Mouse (Mus musculus) embryo, embryonic 10.5 days (tissue): ENCODE data around the gene Ppp1r12a.

Source experiments
- DNase-seq: peaks from one replicate; pipeline ENCODE4 v3.0.0-alpha.2; 2015; ENCODE audit warnings: low spot score

The Ppp1r12a gene

DNA sequence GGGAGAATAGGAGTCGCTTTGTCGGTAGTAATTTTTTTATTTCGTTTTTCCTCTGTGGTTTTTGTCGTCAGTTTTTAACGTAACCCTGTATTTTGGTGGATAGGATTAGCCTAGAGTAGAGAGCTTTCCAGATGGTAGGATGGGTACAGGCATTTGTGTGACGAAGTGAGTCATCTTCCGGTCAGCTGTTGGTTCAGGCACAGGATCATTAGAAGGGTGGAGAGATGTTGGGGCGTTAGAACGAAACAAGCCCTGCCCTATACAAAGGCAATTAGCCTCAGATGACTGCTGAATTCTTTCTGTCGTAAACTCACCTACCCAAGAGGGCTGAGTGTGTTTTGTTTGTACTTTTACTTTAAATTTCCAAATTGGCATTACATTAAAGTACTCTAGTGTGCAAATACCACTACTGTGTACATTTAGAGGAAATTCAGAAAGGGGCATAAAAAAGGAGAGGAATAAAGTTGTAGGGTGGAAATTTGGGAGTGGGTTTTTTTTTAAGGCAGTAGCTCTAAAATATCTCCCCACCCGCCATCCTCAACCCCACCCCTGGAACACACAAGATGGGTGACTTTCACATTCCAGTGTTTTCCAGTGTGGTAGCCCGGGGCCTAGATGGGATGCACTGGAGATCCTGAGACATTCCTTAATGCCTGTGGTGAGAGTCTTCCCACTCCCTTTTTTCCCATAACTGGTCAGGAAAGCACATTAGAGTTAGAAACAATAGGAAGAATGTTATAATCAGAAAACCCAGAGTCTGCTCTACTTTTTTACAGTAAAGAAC lies 129.9 kb downstream of the Ppp1r12a start:
- DNase-seq, result no peak

DNA sequence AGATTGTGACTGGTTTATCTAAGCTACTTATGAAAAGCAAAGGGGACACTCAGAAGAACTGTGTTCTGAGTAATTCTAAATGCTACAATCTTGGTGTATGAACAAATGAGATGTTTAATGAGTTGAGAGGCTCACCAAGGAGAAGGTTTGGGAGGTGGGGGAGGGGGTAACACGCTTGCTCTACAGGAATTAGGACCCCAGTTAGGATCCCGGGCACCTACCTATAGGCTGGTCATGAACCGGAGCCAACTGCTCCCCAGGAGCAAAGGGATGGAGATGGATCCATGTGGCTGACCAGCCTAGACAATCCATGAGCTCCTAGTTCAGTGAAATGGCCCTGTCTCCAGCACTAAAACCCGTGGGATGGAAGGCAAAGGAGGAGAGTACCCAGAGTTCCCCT lies 130.7 kb downstream of the Ppp1r12a start:
- DNase-seq, result no peak

DNA sequence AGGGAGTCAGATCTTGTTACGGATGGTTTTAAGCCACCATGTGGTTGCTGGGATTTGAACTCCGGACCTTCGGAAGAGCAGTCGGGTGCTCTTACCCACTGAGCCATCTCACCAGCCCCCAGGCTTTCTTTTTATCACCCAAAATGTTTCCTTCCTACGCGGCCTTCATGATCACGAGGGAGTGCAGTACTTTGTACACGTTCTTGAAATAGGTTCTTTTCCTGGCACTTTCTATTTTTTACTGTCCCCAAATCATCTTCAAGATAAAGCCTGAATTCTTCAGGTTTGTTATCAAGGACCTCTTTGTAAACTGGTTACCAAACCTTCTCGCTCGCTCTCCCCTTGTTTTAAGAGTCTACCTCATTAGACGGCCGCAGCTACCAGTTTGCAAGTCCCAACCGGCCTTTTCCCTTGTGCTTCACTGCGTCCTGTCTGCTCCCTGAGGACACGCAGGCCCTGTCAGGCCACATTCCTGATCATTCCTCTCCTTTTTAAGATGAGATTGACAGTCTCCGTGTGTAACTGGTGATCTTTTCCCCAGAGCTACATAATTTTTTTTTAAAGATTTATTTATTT lies 131.7 kb downstream of the Ppp1r12a start:
- no peak for DNase-seq

DNA sequence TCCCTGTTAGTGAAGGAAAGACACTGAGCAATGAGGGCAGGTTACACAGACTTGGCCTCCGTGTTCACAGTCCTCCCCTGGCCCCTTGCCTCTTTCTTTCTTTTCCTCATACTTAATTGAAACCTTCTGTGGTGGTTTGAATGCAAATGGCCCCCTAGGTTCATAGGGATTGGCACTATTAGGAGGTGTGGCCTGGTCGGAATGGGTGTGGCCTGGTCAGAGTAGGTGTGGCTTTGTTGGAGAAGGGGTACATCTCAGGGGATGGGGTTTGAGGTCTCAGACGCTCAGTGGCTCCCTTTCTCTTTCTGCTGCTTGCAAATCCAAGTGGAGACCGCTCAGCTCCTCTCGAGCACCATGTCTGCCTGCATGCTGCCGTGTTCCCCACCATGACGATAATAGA lies 132.8 kb downstream of the Ppp1r12a start:
- no peak for DNase-seq

DNA sequence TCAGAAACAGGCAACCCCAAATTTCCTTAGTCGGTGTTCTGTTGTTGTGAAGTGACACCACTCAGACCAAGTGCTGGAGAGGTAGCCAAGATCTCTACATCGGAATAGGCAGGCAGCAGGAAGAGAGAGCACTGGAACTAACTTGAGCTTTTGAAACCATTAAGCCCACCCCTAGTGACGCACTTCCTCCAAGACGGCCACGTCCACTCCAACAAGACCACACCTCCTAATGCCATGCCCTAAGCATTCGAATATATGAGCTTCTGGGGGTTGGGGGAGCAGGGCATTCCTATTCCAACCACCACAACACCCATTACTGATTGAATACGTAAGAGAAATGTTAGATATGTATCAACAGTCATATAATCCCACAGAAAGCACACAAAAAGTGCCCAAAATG lies 134.5 kb downstream of the Ppp1r12a start:
- no peak for DNase-seq

DNA sequence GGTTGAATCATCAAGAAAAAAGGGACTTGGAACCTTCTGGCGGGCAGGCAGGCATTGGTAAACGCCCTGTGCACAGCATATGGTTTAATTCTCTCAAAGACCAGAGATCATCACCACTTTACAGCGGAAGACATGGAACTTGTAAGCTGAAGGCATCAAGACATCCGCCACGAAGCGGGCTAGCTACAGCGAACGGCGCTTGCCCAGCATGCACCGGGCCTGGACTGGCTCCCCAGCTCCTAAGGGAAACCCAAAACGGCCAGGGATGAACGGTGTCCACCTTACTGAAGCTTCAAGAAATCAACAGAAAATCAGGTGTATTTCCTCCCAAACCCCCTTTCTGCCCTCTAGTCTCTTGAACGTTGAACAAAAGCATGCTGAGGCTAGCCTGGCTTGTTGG lies 136.3 kb downstream of the Ppp1r12a start:
- DNase-seq, result no peak

DNA sequence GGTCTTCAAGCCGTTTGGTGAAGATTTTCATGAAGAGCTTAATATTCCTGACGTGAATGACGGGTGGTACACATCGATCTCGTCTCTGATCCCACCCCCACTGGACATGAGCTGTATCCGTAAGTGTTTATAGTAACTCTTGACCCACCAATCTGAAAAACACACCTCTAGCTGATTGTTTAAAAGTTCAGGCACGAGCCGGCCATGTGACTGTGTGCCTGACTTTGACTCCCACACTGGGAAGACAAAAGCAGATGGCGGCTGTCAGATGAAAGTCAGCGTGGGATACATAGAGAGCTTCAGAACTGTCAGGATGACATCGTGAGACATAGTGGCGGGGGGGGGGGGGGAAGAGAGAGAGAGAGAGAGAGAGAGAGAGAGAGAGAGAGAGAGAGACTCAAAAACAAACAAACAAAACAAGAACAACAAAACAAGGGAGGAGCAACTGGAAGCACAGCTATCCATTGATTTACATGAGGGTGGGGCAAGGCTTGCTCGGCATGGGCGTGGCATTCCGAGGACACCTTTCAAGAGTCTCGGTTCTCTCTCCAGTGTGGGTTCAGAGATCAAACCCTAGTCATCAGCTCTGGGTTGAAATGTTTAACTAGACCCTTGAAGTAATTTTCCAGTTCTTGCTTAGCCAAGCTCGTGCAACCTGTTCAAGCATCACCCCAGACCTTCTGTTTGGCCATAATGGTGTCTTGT lies 137.0 kb downstream of the Ppp1r12a start:
- DNase-seq, result no peak

DNA sequence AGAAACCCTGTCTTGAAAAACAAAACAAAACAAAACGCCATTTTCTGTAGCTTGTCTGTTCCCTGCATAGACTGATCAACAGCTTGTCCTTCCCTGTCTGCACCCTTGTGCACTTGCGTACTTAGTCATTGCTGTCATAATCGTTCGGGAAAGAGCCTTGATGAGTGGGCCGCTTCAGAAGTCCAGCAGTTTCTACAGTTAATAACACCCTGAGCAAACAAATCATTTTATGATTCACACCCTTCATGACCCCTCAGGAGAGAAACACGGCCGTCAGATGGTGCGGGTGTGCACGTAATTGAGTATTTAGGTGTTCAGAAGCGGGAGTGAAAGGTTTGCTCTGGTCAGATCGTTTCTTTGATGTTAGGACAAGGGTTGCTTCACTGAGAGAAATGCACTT lies 137.8 kb downstream of the Ppp1r12a start:
- DNase-seq, result no peak

DNA sequence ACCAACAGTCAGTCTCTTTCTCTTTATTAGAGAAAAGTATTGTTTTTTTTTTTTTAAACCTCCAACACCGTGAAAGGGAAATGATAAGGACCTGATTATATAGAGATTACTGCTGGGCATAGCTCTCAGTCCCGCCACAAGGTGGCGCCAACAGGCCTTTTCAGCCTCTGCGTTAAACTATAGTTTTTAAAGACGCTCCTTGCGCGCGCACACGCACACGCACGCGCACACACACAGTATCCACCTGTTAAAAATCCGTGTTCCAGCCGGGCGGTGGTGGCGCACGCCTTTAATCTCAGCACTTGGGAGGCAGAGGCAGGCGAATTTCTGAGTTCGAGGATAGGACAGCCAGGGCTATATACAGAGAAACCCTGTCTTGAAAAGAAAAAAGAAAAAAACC lies 138.8 kb downstream of the Ppp1r12a start:
- peak; percentile 87 for DNase-seq

DNA sequence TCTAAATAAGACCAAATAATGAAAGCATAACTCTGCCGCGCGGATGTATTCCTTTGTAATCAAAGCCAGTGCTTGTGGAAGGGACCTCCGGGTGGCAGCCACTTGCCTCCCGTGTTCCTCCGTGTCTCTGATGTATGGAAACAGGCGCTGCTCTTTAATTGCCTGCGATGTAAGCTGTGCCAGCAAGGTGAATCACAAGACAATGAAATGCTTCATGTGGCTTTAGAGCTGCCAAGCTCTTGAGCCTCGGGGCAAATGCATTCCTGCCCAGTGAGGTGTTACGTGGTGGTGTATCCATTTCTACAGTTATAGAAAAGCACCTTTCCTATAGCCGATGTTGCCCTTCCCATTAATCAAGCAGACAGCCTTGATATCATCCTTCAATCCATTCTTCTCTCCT lies 145.8 kb downstream of the Ppp1r12a start:
- no peak for DNase-seq

DNA sequence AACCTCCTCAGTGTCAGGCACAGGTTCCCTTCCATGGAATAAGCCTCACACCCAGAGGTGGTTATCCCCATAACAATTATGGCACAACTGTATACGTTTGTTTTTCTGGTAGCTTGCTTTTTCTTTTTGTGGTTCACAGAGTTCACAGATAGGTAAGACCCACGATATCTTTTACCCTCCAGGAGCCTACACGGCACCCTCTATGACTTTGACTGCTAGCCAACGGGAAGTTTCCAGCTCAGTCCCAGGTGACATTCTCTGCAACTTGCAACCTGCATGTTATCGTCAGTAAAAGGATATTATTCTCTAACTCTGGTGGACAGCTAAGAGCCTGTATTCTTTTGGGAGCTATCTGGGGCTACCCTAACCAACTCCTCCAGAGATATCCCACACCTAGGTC lies 148.2 kb downstream of the Ppp1r12a start:
- DNase-seq, result no peak

DNA sequence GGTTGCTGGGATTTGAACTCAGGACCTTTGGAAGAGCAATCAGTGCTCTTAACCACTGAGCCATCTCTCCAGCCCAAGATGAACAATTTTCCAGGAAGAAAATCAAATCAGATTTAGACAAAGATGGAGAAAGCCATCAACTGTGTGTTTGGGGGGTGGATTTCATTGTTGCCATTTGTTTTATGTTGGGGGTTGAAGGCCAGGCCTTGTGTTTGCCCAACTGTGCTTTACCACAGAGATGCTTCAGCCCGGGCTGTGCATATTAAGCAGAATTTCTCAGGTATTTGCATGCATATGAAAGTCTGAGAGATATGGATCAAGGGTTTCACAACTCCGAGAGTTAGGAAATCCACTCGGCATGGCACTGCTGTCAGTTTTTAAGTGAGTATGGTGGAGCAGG lies 149.4 kb downstream of the Ppp1r12a start:
- DNase-seq, result no peak

DNA sequence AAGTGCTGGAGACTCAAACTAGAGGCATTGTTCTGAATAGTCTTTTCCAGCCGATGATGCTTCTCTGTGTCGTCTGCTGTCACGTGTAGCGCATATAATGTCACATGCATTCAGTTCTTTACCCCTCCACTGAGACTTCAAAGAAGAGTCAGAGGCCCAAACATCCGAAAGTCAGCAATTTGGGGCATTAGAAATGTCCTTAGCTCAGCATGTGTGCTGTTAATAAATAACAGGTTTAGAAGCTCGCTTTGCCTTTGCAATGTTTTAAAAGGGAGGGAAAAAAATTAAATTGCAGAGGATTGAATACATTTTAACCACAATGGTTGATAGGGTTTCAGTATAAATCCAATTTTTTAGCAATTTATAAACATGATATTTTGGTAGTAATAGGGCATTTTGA lies 151.9 kb downstream of the Ppp1r12a start:
- DNase-seq, result no peak

DNA sequence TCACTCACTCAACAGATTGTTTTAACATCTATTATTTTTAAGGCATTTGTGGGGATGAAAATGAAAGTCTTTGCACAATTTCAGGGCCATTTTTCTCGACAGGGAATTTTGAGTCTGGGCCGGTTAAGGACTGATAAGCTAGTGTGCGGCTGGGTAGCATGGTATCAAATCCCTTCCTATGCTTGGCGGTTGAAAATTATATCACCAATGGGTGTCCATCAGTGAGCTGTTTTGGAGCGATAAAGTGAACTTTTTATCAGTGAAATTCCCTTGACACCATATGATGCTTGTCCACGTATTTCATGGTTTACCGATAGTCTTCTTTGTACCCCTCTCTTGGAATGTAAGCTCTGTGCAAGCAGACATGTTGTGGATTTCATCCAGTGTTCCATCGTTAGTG lies 152.4 kb downstream of the Ppp1r12a start:
- DNase-seq, result no peak

DNA sequence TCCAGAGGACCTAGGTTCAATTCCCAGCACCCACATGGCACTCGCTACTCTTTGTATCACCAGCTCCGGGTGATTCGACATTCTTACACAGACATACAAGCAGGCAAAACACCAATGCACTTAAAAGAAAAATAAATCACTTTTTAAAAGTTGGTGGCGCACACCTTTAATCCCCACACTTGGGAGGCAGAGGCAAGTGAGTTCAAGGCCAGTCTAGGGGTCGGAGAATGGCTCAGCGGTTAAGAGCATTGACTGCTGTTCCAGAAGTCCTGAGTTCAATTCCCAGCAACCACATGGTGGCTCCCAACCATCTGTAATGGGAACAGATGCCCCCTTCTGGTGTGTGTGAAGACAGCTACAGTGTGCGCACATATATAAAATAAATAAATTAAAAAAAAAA lies 153.2 kb downstream of the Ppp1r12a start:
- no peak for DNase-seq

DNA sequence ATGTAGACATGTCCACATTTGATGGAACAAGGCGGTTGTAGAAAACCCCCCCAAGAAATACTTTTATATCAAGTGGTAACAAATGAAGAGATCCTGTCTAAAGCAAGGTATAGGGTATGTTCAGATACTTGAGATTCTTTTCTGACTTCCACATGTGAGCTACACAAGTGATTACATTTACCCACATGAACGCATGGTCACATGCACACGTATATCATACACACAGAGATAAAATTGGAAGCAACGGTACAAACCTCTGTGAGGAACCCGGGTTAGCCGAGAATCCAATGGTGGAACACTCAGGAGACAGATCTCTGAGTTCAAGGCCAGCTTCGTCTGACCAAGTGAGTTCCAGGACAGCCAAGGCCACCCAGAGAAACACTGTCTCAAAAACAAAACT lies 166.4 kb downstream of the Ppp1r12a start:
- DNase-seq, result no peak

DNA sequence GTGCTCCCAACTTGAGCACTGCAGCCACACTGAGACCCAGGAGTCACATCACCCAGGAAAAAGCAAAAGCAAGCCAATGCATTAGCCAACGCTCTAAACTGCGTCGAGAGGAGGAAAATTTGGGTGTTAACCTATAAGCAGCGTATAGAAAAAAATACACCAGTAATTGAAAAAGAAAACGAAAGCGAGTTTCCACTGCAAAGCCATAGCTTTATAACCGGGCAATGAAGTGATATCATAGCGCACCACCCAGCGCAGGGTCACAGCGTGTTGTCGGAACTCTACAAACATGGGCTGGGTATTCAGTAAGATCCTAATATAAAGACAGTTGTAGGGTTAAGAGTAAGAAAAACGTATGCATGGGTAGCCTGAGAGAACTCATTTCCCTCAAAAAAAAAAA lies 167.0 kb downstream of the Ppp1r12a start:
- no peak for DNase-seq

DNA sequence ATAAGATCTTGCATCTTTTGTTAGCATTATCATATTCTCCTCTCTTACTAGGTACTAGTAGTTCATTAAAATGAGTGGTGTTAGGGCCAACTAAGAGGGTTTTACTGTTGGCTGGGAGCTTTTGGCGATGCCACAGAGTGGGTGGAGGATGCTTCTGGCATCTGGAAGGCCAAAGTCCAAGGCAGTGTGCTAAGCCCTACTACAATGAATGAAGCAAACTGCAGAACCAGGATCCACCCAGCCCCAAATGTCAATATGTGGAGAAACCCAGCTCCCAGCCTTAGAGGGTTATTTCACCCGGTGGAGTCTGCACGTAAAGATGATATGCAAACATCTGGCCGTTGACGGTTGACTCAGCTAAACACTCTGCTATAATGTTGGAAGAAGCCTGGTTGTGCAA lies 167.8 kb downstream of the Ppp1r12a start:
- no peak for DNase-seq

DNA sequence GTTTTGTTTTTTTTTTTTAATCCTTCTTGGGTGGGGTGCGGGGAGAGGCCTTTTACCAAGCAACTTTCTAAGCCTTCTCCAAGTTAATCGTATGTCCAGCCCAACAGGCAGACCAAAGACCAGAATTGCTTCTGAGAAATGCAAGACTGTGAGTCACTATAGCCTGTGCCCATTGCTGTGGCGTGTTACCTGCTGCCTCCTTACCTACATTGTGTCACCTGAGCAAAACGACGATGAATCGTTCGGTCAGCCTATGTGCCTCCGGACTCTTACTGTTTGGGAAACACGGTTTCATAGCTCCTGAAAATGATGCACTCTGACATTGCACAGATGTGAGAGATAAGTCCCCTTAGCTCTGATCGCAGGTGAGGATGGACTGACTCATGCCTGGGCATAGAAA lies 169.0 kb downstream of the Ppp1r12a start:
- DNase-seq, result peak; percentile 5

DNA sequence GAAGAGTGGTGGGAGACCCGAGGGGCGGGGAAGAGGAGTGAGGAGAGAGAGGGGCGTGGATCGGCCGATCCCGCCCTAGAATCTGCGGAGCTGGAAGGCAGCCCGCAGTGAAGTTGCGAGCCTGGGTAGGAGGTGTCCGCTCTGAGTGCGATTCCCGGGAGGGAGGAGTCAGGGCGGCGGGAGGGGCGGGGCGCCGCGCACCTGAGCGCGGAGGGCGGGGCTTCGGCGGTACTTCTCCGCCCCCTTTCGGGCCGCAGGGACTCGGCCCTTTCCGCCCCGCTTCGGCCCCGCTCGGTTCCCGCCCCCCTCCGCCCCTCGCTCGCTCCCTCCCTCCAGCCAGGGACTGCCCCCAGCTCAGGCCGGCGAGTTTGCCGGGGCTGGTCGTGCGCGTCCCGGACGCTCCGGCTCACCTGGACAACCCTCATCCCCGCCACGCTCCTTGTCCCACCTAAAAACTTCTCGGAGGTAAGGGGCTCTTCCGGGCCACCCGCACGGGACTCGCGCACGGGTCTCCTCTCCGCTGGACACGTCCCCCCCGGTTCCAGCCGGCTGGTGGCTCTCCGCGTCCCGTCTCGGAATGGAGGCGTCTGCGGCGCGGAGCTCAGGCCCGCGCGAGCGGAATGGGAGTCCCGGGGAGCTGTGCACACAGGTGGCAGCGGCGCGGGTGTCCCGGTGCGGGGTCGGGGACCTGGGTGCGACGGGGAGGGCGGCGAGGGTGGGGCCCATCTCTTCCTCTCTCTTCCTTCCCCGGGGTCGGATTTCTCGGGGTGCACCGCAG lies 170.0 kb downstream of the Ppp1r12a start, which contains the start of gene Pawr:
Gene Pawr, plus strand, starts transcription at position 338 of the 778 bp plus-strand sequence.
- peak; percentile 90 for DNase-seq

DNA sequence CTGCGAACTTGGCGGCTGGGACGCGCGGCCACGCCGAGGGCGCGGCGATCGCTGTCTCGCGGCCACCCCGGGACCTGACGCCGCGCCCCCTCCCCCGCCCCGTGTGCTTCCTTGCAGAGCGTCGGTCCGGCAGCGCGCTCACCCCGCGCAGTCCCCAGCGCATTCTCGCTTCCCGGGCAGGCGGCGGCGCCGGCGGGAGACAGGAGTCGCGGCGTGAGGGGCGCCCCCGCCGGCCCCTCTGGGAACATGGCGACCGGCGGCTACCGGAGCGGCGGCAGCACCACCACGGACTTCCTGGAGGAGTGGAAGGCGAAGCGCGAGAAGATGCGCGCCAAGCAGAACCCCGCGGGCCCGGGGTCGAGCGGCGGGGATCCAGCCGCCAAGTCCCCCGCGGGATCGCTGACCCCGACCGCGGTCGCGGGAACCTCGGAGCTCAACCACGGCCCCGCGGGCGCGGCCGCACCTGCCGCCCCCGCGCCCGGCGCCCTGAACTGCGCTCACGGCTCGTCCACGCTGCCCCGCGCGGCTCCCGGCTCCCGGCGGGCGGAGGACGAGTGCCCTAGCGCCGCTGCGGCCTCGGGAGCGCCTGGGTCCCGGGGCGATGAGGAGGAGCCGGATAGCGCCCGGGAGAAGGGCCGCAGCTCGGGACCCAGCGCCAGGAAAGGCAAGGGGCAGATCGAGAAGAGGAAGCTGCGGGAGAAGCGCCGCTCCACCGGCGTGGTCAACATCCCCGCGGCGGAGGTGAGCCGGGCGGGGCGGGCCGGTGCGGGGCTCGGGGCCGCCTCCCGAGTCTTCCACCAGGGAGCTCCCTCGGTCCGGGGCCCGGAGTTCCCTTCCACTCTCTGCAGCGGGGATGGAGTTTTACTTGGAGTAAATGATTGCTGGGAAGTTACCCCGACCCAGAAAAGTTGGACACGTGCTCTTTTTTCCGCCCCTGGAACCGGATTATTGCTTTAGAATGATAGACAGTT lies 170.9 kb downstream of the Ppp1r12a start:
- peak; percentile 78 for DNase-seq
